ENCODE assay signal across 7 mouse cellular contexts in genomic region chr5:115010577-115011216, GRCm38 (mm10). TPM values are rescaled to one million over a fixed set of nuclear protein-coding genes. Genes with fewer than 3 reads are reported as not detected.
DNase-seq lines count a peak whose midpoint lies in the region; ATAC-seq and TF ChIP-seq lines count a peak whose summit lies in the region.

TSS of gene Sppl3 (plus strand) at chr5:115011137.

- ATAC-seq in embryonic facial prominence, embryonic 12.5 days (ENCODE audit: insufficient number of reproducible peaks, insufficient read depth, low FRiP score, low TSS enrichment) = peak; percentile 90
- peak; percentile 86 for ATAC-seq in limb, embryonic 12.5 days (ENCODE audit: insufficient number of reproducible peaks, insufficient read depth, low FRiP score, low TSS enrichment, low read depth)
- ATAC-seq in midbrain, embryonic 15.5 days (replicated peaks) = peak; percentile 94

- peaks cover 24% of the 10 kb centered on the region for H3K4me1 ChIP-seq in embryonic facial prominence, embryonic 12.5 days
- H3K4me1 ChIP-seq in kidney, adult 2 months (ENCODE audit: control insufficient read depth, insufficient read depth, low read length) = peaks cover 18% of the 10 kb centered on the region
- H3K4me1 ChIP-seq in limb, embryonic 12.5 days (replicated peaks) = peaks cover 23% of the 10 kb centered on the region
- H3K4me1 ChIP-seq in midbrain, embryonic 15.5 days = peaks cover 33% of the 10 kb centered on the region
- peaks cover 11% of the 10 kb centered on the region; the same call in 1 of the 2 replicates for H3K4me1 ChIP-seq in spleen, adult 2 months (ENCODE audit: control insufficient read depth, insufficient read depth, insufficient read length)

- TF ChIP-seq CTCF in kidney, adult 2 months (conservative IDR thresholded peaks at IDR 0.05; ENCODE audit: insufficient read depth, insufficient read length, low read depth, low read length) = no peak
- no peak for TF ChIP-seq CTCF in spleen, adult 2 months (IDR thresholded peaks at IDR 0.05; ENCODE audit: extremely low read depth, insufficient read depth, insufficient read length, insufficient replicate concordance)

- DNase-seq in adrenal gland, postnatal 25 days = peak; percentile 97
- DNase-seq in heart, adult 18-20 months = peak; percentile 94 to 95
- peak; percentile 96 for DNase-seq in kidney, adult 2 months
- DNase-seq in spleen, adult 2 months (ENCODE audit: low read depth in 1 of 2, low spot score in 2 of 2) = peak; percentile 79 to 90

- peak within 1 kb of the TSS; percentile 90 for H3K27ac ChIP-seq in embryonic facial prominence, embryonic 12.5 days
- peak within 1 kb of the TSS; percentile 78 for H3K27ac ChIP-seq in kidney, adult 2 months (ENCODE audit: insufficient read depth, low read depth, low read length)
- peak within 1 kb of the TSS; percentile 91 for H3K27ac ChIP-seq in limb, embryonic 12.5 days
- H3K27ac ChIP-seq in midbrain, embryonic 15.5 days = peak within 1 kb of the TSS; percentile 94
- peak within 1 kb of the TSS; percentile 88 for H3K27ac ChIP-seq in spleen, adult 2 months (ENCODE audit: insufficient read depth, low read length)

- H3K27me3 ChIP-seq in embryonic facial prominence, embryonic 12.5 days = no peaks in the 10 kb centered on the region
- H3K27me3 ChIP-seq in kidney, adult 2 months (replicated peaks; ENCODE audit: control insufficient read depth, insufficient read depth, low read length) = no peaks in the 10 kb centered on the region
- H3K27me3 ChIP-seq in limb, embryonic 12.5 days = no peaks in the 10 kb centered on the region
- no peaks in the 10 kb centered on the region for H3K27me3 ChIP-seq in midbrain, embryonic 15.5 days (replicated peaks)
- no peaks in the 10 kb centered on the region for H3K27me3 ChIP-seq in spleen, adult 2 months (ENCODE audit: control insufficient read depth, insufficient read depth, low read length)

- TF ChIP-seq POLR2A in kidney, adult 2 months (IDR thresholded peaks at IDR 0.05; ENCODE audit: low read depth, low read length) = peak; percentile 84
- TF ChIP-seq POLR2A in spleen, adult 2 months (IDR thresholded peaks at IDR 0.05; ENCODE audit: low read depth, low read length) = peak; percentile 77

- peak within 1 kb of the TSS; percentile 94 for H3K4me2 ChIP-seq in embryonic facial prominence, embryonic 12.5 days (replicated peaks)
- H3K4me2 ChIP-seq in limb, embryonic 12.5 days = peak within 1 kb of the TSS; percentile 91
- H3K4me2 ChIP-seq in midbrain, embryonic 15.5 days = peak within 1 kb of the TSS; percentile 93

- H3K36me3 ChIP-seq in embryonic facial prominence, embryonic 12.5 days = no peaks in the 10 kb centered on the region
- no peaks in the 10 kb centered on the region for H3K36me3 ChIP-seq in kidney, adult 2 months (ENCODE audit: control insufficient read depth, insufficient read depth, low read length)
- no peaks in the 10 kb centered on the region for H3K36me3 ChIP-seq in limb, embryonic 12.5 days
- H3K36me3 ChIP-seq in midbrain, embryonic 15.5 days (replicated peaks) = no peaks in the 10 kb centered on the region
- no peaks in the 10 kb centered on the region for H3K36me3 ChIP-seq in spleen, adult 2 months (ENCODE audit: control insufficient read depth, insufficient read depth, low read length)

- peak within 1 kb of the TSS; percentile 97 for H3K9ac ChIP-seq in embryonic facial prominence, embryonic 12.5 days
- H3K9ac ChIP-seq in limb, embryonic 12.5 days (replicated peaks) = peak within 1 kb of the TSS; percentile 97
- H3K9ac ChIP-seq in midbrain, embryonic 15.5 days = peak within 1 kb of the TSS; percentile 99

- 1% methylated on average over 54 of the region's 65 CpGs for WGBS in embryonic facial prominence, embryonic 12.5 days
- 2% methylated on average over 56 of the region's 65 CpGs for WGBS in kidney, adult 2 months
- 1% methylated on average over 45 of the region's 65 CpGs for WGBS in limb, embryonic 12.5 days
- WGBS in midbrain, embryonic 15.5 days = under 1% methylated on average over 46 of the region's 65 CpGs
- 2% methylated on average over 51 of the region's 65 CpGs for WGBS in spleen, adult 2 months

- H3K4me3 ChIP-seq in embryonic facial prominence, embryonic 12.5 days = peak within 1 kb of the TSS; percentile 97
- H3K4me3 ChIP-seq in kidney, adult 2 months (ENCODE audit: insufficient read depth, low read depth, low read length) = peak within 1 kb of the TSS; percentile 89
- peak within 1 kb of the TSS; percentile 98 for H3K4me3 ChIP-seq in limb, embryonic 12.5 days (replicated peaks)
- peak within 1 kb of the TSS; percentile 93 for H3K4me3 ChIP-seq in midbrain, embryonic 15.5 days
- peak within 1 kb of the TSS; percentile 95 for H3K4me3 ChIP-seq in spleen, adult 2 months (ENCODE audit: extremely low read depth, insufficient read depth, insufficient read length)

- no peaks in the 10 kb centered on the region for H3K9me3 ChIP-seq in embryonic facial prominence, embryonic 12.5 days
- H3K9me3 ChIP-seq in limb, embryonic 12.5 days = no peaks in the 10 kb centered on the region
- H3K9me3 ChIP-seq in midbrain, embryonic 15.5 days = no peaks in the 10 kb centered on the region

RNA-seq across cellular contexts. Expression of gene Sppl3, which starts in this region (rescaled TPM):
- total RNA-seq in adrenal gland, postnatal 25 days (2021) = 52.2 and 59.0 TPM in 2 replicates
- polyA plus RNA-seq in embryonic facial prominence, embryonic 12.5 days (2016; fragmentation: Nextera tagmentation; extraction: Ambion mirVana) = 19.9 and 32.7 TPM in 2 replicates
- total RNA-seq in heart, adult 18-20 months (2021) = 10 to 100 TPM; 30.1 to 32.2 TPM
- 51.5 and 57.0 TPM in 2 replicates for polyA plus RNA-seq in kidney, adult 2 months (2012; rRNA removed)
- 17.3 and 36.9 TPM in 2 replicates for polyA plus RNA-seq in limb, embryonic 12.5 days (2016; fragmentation: Nextera tagmentation; extraction: Ambion mirVana)
- polyA plus RNA-seq in midbrain, embryonic 15.5 days (2015; fragmentation: Nextera tagmentation; extraction: Ambion mirVana) = 35.1 and 47.1 TPM in 2 replicates
- 47.7 and 55.6 TPM in 2 replicates for polyA plus RNA-seq in spleen, adult 2 months (2012; rRNA removed)

Comparison
In these comparisons a context has a peak if more than half of its experiments do, and no peak if none do; other contexts are left out.
1. Peak in every context shown above with its lines: DNase-seq, ATAC-seq, H3K4me3 ChIP-seq and H3K27ac ChIP-seq.